Mouse (Mus musculus) hindbrain, embryonic 14.5 days (tissue): ENCODE results near the gene Gpx2. TPM values are rescaled to one million over a fixed set of nuclear protein-coding genes. Genes with fewer than 3 reads are reported as not detected.

Source experiments
- ATAC-seq: fragments of 200-750 bp; cut with Nextera tagmentation; 2 replicates; pipeline ENCODE4 v1.8.0; 2017; ENCODE audit warnings: moderate number of reproducible peaks, mild to moderate bottlenecking, moderate TSS enrichment, moderate library complexity; ENCODE audit not compliant: low FRiP score
- DNase-seq: peaks from one replicate; pipeline ENCODE4 v3.0.0-alpha.2; 2015; ENCODE audit warnings: low spot score
- H3K27ac ChIP-seq: fragments of 300-500 bp; sonication (generic); 2 replicates; pipeline ENCODE4 v1.5.1; 2014; ENCODE audit warnings: mild to moderate bottlenecking, moderate library complexity
- H3K27me3 ChIP-seq: fragments of 300-500 bp; sonication (generic); 2 replicates; pipeline ENCODE4 v1.6.1; 2014; ENCODE audit warnings: mild to moderate bottlenecking, low read length, mixed read lengths; ENCODE audit not compliant: control insufficient read depth, insufficient read depth
- H3K36me3 ChIP-seq: fragments of 300-500 bp; sonication (generic); replicated peaks from 2 replicates; pipeline ENCODE4 v1.6.1; 2014; ENCODE audit not compliant: control insufficient read depth, insufficient read depth
- H3K4me1 ChIP-seq: fragments of 300-500 bp; sonication (generic); replicated peaks from 2 replicates; pipeline ENCODE4 v1.6.1; 2014; ENCODE audit warnings: antibody characterized with exemption, low read length, mixed read lengths; ENCODE audit not compliant: control insufficient read depth, insufficient read depth
- H3K4me2 ChIP-seq: fragments of 300-500 bp; sonication (generic); replicated peaks from 2 replicates; pipeline ENCODE4 v1.6.1; 2014; ENCODE audit warnings: mild to moderate bottlenecking, moderate library complexity
- H3K4me3 ChIP-seq: fragments of 300-500 bp; sonication (generic); replicated peaks from 2 replicates; pipeline ENCODE4 v1.5.1; 2014; ENCODE audit warnings: mild to moderate bottlenecking, low read length
- H3K9ac ChIP-seq: fragments of 300-500 bp; sonication (generic); 2 replicates; pipeline ENCODE4 v1.6.1; 2014
- H3K9me3 ChIP-seq: fragments of 300-500 bp; sonication (generic); 2 replicates; pipeline ENCODE4 v1.6.1; 2016; ENCODE audit warnings: low read length; ENCODE audit not compliant: control insufficient read depth
- WGBS: fragments of 180-500 bp; shearing (Covaris S2); extraction: QIAGEN DNeasy Blood & Tissue Kit; methylation state at CpG from one replicate; pipeline ENCODE4 v1.1.7; 2014; 5-methylcytosine and 5-hydroxymethylcytosine counted together
- polyA plus RNA-seq: library from polyadenylated mRNA; unstranded; fragments of >200 nt; fragmentation: Nextera tagmentation; extraction: Ambion mirVana; gene quantifications from 2 replicates; pipeline ENCODE4 v1.2.1, GENCODE M21; 2014

Gpx2 gene
- polyA plus RNA-seq, 1 experiment from 2014 or later: 0.19 TPM

GRCm38 (mm10) chr12:76790446-76791084 is 4.8 kb downstream of the Gpx2 start:
- Histone ChIP-seq H3K4me1 (no peaks in the 10 kb centered on the region), H3K9me3 (no peaks in the 10 kb centered on the region), H3K36me3 (no peaks in the 10 kb centered on the region), H3K4me2 (no peak overlapping the region), H3K9ac (no peak overlapping the region), H3K27ac (no peak overlapping the region), H3K27me3 (no peaks in the 10 kb centered on the region), H3K4me3 (no peak overlapping the region)
- ATAC-seq: no peak
- 58% methylated on average over 8 of the region's 8 CpGs for WGBS
- no peak for DNase-seq

GRCm38 (mm10) chr12:76784056-76784619 is 11.2 kb downstream of the Gpx2 start:
- Histone ChIP-seq H3K9ac (no peak overlapping the region), H3K4me1 (no peaks in the 10 kb centered on the region), H3K27me3 (no peaks in the 10 kb centered on the region), H3K36me3 (peaks cover 5% of the 10 kb centered on the region; the same call in 1 of the 2 replicates), H3K4me2 (no peak overlapping the region), H3K9me3 (no peaks in the 10 kb centered on the region), H3K4me3 (no peak overlapping the region), H3K27ac (no peak overlapping the region)
- DNase-seq (no peak), ATAC-seq (no peak)
- WGBS: 72% methylated on average over 10 of the region's 10 CpGs

- Histone ChIP-seq H3K4me1 (no peaks in the 10 kb centered on the region), H3K27ac (0 out of 2 replicates have a peak overlapping the region, but pooled peaks have one; percentile 39), H3K27me3 (no peaks in the 10 kb centered on the region), H3K4me2 (no peak overlapping the region), H3K36me3 (peaks cover 5% of the 10 kb centered on the region; the same call in 1 of the 2 replicates), H3K9me3 (no peaks in the 10 kb centered on the region), H3K4me3 (no peak overlapping the region), H3K9ac (no peak overlapping the region)
- DNase-seq (no peak), ATAC-seq (no peak)
- WGBS: 60% methylated on average over 12 of the region's 12 CpGs
These were observed 14.5 kb downstream of the Gpx2 start for GRCm38 (mm10) chr12:76780639-76781468.

GRCm38 (mm10) chr12:76779951-76780350 is 15.4 kb downstream of the Gpx2 start:
- Histone ChIP-seq H3K4me1 (no peaks in the 10 kb centered on the region), H3K9ac (no peak overlapping the region), H3K36me3 (peaks cover 5% of the 10 kb centered on the region; the same call in 1 of the 2 replicates), H3K9me3 (no peaks in the 10 kb centered on the region), H3K27me3 (no peaks in the 10 kb centered on the region), H3K4me2 (no peak overlapping the region), H3K27ac (no peak overlapping the region), H3K4me3 (no peak overlapping the region)
- no peak for ATAC-seq
- DNase-seq: no peak
- WGBS: 73% methylated on average over 5 of the region's 5 CpGs

- DNase-seq (no peak), ATAC-seq (no peak)
- no peaks in the 10 kb centered on the region for H3K9me3 ChIP-seq
- H3K4me3 ChIP-seq: no peak overlapping the region
- H3K27me3 ChIP-seq: no peaks in the 10 kb centered on the region
- no peak overlapping the region for H3K27ac ChIP-seq
- H3K4me1 ChIP-seq: no peaks in the 10 kb centered on the region
- H3K9ac ChIP-seq: no peak overlapping the region
- no peak overlapping the region for H3K4me2 ChIP-seq
- WGBS: 90% methylated on average over 10 of the region's 10 CpGs
- peaks cover 5% of the 10 kb centered on the region; the same call in 1 of the 2 replicates for H3K36me3 ChIP-seq
These were observed 16.9 kb downstream of the Gpx2 start for GRCm38 (mm10) chr12:76778305-76779083.

- H3K4me2 ChIP-seq: no peak overlapping the region
- no peak overlapping the region for H3K9ac ChIP-seq
- H3K4me1 ChIP-seq: no peaks in the 10 kb centered on the region
- no peak overlapping the region for H3K27ac ChIP-seq
- peaks cover 5% of the 10 kb centered on the region; the same call in 1 of the 2 replicates for H3K36me3 ChIP-seq
- H3K4me3 ChIP-seq: no peak overlapping the region
- no peak for DNase-seq
- H3K27me3 ChIP-seq: no peaks in the 10 kb centered on the region
- H3K9me3 ChIP-seq: no peaks in the 10 kb centered on the region
- ATAC-seq: no peak
These were observed 17.5 kb downstream of the Gpx2 start for GRCm38 (mm10) chr12:76777845-76778244.

- DNase-seq: no peak
- no peaks in the 10 kb centered on the region for H3K27me3 ChIP-seq
- no peak overlapping the region for H3K4me3 ChIP-seq
- H3K9ac ChIP-seq: no peak overlapping the region
- no peaks in the 10 kb centered on the region for H3K4me1 ChIP-seq
- WGBS: 95% methylated on average over 5 of the region's 5 CpGs
- no peak for ATAC-seq
- H3K36me3 ChIP-seq: peaks cover 5% of the 10 kb centered on the region; the same call in 1 of the 2 replicates
- H3K9me3 ChIP-seq: no peaks in the 10 kb centered on the region
- H3K4me2 ChIP-seq: no peak overlapping the region
- H3K27ac ChIP-seq: no peak overlapping the region
These were observed 18.5 kb downstream of the Gpx2 start for GRCm38 (mm10) chr12:76776898-76777297.

- no peak overlapping the region for H3K9ac ChIP-seq
- H3K4me2 ChIP-seq: no peak overlapping the region
- H3K4me3 ChIP-seq: no peak overlapping the region
- no peak for DNase-seq
- no peak overlapping the region for H3K27ac ChIP-seq
- no peaks in the 10 kb centered on the region for H3K9me3 ChIP-seq
- H3K27me3 ChIP-seq: no peaks in the 10 kb centered on the region
- peaks cover 5% of the 10 kb centered on the region; the same call in 1 of the 2 replicates for H3K36me3 ChIP-seq
- H3K4me1 ChIP-seq: no peaks in the 10 kb centered on the region
- ATAC-seq: no peak
- WGBS: 62% methylated on average over 4 of the region's 4 CpGs
These were observed 20.2 kb downstream of the Gpx2 start for GRCm38 (mm10) chr12:76775132-76775531.

GRCm38 (mm10) chr12:76774652-76775051 is 20.7 kb downstream of the Gpx2 start:
- 88% methylated on average over 3 of the region's 3 CpGs for WGBS
- Histone ChIP-seq H3K4me3 (no peak overlapping the region), H3K27ac (no peak overlapping the region), H3K4me1 (no peaks in the 10 kb centered on the region), H3K9ac (no peak overlapping the region), H3K36me3 (peaks cover under 1% of the 10 kb centered on the region; the same call in 1 of the 2 replicates), H3K4me2 (no peak overlapping the region), H3K27me3 (no peaks in the 10 kb centered on the region), H3K9me3 (no peaks in the 10 kb centered on the region)
- ATAC-seq: no peak
- DNase-seq: no peak
